Mouse (Mus musculus) layer of hippocampus, postnatal 10 days (tissue): ENCODE measurements around the gene Pgam5. TPM values are rescaled to one million over a fixed set of nuclear protein-coding genes. Genes with fewer than 3 reads are reported as not detected.

Experiments used
- DNase-seq, 2 experiments: peaks; one replicate each; pipeline ENCODE4 v3.0.0; 2021; ENCODE audit warnings: low spot score in 2 of 2
- long read RNA-seq: library from polyadenylated mRNA; stranded (forward); transcript quantifications from one replicate; pipeline ENCODE4 v2.0.0, GENCODE M21; 2023
- total RNA-seq, 2 experiments: library from RNA; stranded (reverse); gene quantifications; 2 replicates each; pipeline ENCODE4 v1.2.3; 2021

Gene Pgam5
- total RNA-seq: 10 to 100 TPM; 66.2 to 73.7 TPM
- long read RNA-seq, transcript Pgam5-202 (6 exons, 2,098 nt): minor isoform, 48 of 125 reads
- long read RNA-seq, transcript Pgam5-201 (6 exons, 2,044 nt): major isoform, 59 of 125 reads
- long read RNA-seq, partial matches to known transcripts: 3 of 125 reads
- long read RNA-seq, other reads (novel, unspliced or antisense): 15 of 125 reads

GRCm38 (mm10) chr5:110269141-110270101, at the start of gene Pgam5:
Gene Pgam5, minus strand, starts transcription at chr5:110269913.
- DNase-seq: peak; percentile 93 to 94

- DNase-seq: no peak
These were observed 43.4 kb upstream of the Pgam5 start for GRCm38 (mm10) chr5:110313127-110313526.

DNA sequence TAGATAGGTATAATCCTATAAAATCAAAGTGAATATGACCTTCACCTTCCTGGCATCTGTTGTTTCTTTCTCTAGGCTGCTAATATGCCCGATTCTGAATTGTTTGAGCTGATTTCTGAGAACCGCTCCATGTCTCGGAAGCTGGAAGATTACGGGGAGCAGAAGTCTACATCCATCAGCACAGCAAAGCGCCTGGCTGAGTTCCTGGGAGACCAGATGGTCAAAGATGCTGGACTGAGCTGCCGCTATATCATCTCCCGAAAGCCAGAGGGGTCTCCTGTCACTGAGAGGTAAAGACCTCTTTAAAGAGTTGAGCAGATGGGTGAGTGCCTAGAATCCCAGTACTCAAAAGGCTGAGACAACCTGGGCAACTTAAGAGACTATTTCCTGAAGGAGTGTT, 39.1 kb upstream of the Pgam5 start:
- no peak for DNase-seq

- no peak for DNase-seq
These were observed 30.9 kb upstream of the Pgam5 start for GRCm38 (mm10) chr5:110300591-110300990.

DNA sequence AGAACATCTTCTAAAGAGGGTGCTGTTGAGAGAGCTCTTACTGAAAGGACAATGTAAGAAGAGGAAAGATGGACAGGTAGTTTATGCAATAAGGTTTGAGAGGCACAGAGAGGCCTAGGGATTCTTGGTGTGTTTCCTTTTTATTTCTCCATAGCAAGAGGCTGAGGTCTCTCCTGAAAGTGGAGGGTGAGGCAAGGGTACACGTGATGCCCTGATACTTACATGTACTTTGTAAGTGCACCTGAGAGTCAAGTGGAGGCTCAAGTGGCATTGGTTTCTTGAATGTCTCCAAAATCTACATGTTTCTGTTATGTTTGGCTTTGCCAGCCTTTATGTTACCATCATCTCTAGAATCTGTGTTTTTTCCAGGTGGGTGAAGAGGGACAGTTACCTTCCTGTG, 26.9 kb upstream of the Pgam5 start:
- no peak for DNase-seq

GRCm38 (mm10) chr5:110291649-110292048, 21.9 kb upstream of the Pgam5 start:
- no peak for DNase-seq

DNA sequence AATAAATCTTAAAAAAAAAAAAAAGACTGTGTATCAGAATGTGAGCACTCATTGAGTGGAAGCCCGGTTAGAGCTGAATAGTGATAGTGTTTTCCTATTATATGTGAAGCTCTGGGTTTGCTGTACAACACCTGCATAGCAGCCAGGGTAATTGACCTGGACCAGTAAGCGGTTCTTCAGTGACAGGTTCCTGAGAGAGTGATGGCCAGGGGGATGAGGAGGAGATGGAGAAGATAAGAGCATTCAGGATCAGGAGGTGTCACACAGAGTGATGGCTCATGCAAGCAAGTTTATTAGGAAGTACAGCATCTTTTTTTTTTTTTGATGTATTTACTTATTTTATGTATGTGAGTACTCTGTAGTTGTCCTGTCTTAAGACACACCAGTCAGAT, 17.4 kb upstream of the Pgam5 start:
- no peak for DNase-seq

GRCm38 (mm10) chr5:110286446-110287083, 16.9 kb upstream of the Pgam5 start:
- DNase-seq: no peak

GRCm38 (mm10) chr5:110285770-110286445, 16.2 kb upstream of the Pgam5 start, which contains the start of the genes Pxmp2 and Pole:
Gene Pxmp2, minus strand, starts transcription at chr5:110286186.
Gene Pole, plus strand, starts transcription at chr5:110286306.
- DNase-seq: peak; percentile 85 to 90

DNA sequence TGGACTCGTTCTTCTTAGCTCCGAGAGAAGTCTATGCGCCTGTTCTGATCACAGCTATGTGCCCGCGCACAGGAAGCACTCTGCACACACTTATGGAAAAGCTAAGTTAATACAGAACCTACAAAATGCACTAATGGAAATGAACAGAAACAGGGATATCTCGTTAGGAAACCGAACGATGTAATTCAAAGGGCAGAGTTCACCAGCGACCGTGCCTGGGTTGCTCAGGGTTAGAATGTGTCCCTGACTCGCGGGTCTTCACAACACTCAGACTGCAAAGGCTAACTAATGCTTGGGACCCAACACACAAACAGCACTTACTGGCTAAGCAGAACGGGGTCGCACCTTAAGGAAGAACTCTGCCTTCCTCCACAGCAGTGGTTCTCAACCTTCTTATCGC, 15.4 kb upstream of the Pgam5 start:
- DNase-seq: no peak

DNA sequence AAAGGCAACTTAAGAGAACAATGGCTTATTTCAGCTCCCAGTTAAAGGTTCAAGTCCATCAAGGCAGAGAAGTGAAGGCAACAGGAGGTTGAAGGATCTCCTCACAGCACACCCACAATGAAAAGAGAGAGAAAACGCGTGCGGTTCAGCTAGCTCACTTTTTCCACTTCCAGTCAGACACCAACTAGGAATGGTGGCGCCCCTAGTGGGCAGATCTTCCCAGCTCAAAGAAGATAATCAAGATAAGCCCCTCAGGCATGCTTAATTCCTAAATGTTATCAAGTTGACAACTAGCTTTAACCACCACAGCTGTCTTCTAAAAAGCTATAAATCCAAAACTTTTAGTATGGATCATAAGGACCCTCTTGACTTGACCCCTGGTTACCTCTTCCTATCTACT, 14.8 kb upstream of the Pgam5 start:
- peak; percentile 64 for DNase-seq

GRCm38 (mm10) chr5:110281984-110282383, 12.3 kb upstream of the Pgam5 start:
- DNase-seq: no peak

DNA sequence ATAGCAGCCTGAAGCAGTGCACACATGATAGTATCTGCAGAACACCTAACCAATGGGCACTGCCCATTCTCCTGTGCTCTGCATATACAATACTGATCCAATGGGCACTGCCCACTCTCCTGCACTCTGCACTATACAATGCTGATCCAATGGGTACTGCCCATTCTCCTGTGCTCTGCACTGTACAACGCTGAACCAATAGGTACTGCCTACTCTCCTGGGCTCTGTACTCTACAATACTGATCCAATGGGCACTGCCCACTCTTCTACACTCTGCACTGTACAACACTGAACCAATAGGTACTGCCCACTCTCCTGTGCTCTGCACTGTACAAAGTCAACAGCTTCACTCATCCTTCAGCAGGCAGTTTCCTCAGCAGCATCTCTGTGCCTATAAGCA, 7.2 kb upstream of the Pgam5 start:
- DNase-seq: no peak

DNA sequence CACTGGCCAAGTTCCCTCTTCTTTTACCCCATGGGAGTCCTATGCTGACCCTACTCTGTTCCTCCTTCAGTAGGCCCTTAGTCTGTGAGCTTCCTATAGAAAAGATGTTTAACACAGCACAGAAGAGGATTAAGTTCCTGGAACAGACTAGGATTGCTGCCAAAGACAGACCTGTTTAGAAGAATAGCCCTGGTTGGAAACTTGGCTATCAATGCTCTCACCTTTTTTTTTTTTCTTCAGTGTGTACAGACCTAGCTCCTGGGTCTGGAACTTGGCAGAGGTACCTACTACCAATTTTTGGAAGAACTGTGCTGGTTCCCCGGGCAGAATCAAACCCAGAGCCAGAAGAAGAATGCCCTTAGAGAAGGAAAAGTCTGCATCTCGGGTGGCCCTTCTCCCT, 6.7 kb upstream of the Pgam5 start:
- no peak for DNase-seq

GRCm38 (mm10) chr5:110274846-110275245, 5.1 kb upstream of the Pgam5 start:
- no peak for DNase-seq

- DNase-seq: no peak
These were observed 4.4 kb upstream of the Pgam5 start for GRCm38 (mm10) chr5:110274147-110274546.

DNA sequence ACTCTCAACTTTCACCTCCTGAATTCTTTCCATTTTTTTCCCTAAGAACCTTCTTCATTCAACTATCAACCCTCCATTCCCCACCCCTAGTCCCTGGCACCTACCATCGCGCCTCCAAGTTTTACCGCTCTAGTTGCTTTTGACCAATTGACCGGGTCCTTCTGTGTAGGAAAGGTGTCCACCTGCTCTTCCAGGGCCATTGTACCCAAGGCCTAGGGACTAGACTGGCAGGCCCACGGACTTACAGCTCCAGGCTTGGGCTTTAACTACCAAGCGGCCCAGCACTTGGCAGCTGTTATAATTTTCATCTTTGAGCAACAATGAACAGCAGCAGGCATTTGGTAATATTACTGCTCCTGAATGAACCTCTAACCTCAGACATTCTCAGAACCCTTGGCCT, 529 bp upstream of the Pgam5 start:
- no peak for DNase-seq

- DNase-seq: no peak
These were observed 2.8 kb downstream of the Pgam5 start for GRCm38 (mm10) chr5:110266941-110267340.

DNA sequence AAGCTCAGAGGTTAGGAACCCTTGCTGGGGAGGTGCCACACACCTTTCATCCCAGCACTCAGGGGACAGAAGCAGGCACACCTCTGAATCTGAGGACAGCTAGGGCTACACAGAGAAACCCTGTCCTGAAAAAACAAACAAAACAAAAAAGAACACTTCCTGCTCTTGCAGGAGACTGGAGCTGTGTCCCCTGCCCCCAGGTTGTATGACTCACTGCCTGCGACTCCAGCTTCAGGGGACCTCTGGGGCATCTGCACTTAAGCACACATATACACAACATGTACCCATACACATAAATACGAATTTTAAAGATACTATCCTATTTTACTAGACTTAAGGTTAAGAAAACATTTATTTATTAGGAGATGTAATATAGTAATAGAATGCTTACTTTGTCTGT, 25.6 kb downstream of the Pgam5 start:
- DNase-seq: no peak

DNA sequence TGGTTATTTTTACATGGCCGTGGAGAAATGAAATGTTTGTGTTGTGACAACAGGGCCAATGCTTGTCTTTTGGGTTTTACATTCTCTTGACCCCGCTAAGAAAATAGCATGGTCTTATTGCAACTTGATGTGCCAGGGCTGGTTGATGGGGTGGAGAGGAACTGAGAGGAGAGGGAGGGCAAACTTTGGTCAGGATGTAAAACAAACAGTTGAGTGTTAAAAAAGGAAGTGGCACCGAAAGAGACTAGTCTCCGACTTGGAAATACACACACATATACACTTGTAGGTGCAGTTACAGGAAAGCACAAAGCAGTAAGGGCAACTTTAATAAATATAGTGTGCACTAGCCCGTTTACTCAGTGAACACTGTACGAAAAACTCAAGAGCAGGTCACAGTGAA, 37.4 kb downstream of the Pgam5 start:
- DNase-seq: no peak

GRCm38 (mm10) chr5:110231638-110232037, 38.1 kb downstream of the Pgam5 start:
- no peak for DNase-seq
